Mouse (Mus musculus) kidney, postnatal 0 days (tissue): ENCODE measurements around the gene Slc41a1. TPM values are rescaled to one million over a fixed set of nuclear protein-coding genes. Genes with fewer than 3 reads are reported as not detected.

ENCODE experiments used
- ATAC-seq: fragments of 200-750 bp; cut with Nextera tagmentation; replicated peaks from 2 replicates; pipeline ENCODE4 v1.8.0; 2017; ENCODE audit warnings: low read depth, moderate number of reproducible peaks, moderate TSS enrichment, moderate library complexity; ENCODE audit not compliant: low FRiP score
- DNase-seq: peaks from one replicate; pipeline ENCODE4 v3.0.0-alpha.2; 2016; ENCODE audit warnings: low spot score
- H3K27ac ChIP-seq: fragments of 300-500 bp; sonication (generic); 2 replicates; pipeline ENCODE4 v1.5.1; 2014; ENCODE audit warnings: mild to moderate bottlenecking
- H3K27me3 ChIP-seq: fragments of 300-500 bp; sonication (generic); 2 replicates; pipeline ENCODE4 v1.6.1; 2014; ENCODE audit warnings: low read length, mixed read lengths; ENCODE audit not compliant: insufficient read depth
- H3K36me3 ChIP-seq: fragments of 300-500 bp; sonication (generic); 2 replicates; pipeline ENCODE4 v1.6.1; 2014; ENCODE audit warnings: low read length, mixed read lengths; ENCODE audit not compliant: insufficient read depth
- H3K4me1 ChIP-seq: fragments of 300-500 bp; sonication (generic); replicated peaks from 2 replicates; pipeline ENCODE4 v1.6.1; 2014; ENCODE audit warnings: antibody characterized with exemption, low read length, mixed read lengths; ENCODE audit not compliant: insufficient read depth
- H3K4me2 ChIP-seq: fragments of 300-500 bp; sonication (generic); 2 replicates; pipeline ENCODE4 v1.6.1; 2014; ENCODE audit warnings: mild to moderate bottlenecking, low read length, moderate library complexity, mixed read lengths
- H3K4me3 ChIP-seq: fragments of 300-500 bp; sonication (generic); replicated peaks from 2 replicates; pipeline ENCODE4 v1.5.1; 2014; ENCODE audit warnings: low read depth, low read length
- H3K9ac ChIP-seq: fragments of 300-500 bp; sonication (generic); 2 replicates; pipeline ENCODE4 v1.6.1; 2014; ENCODE audit warnings: low read depth, low read length
- H3K9me3 ChIP-seq: fragments of 300-500 bp; sonication (generic); replicated peaks from 2 replicates; pipeline ENCODE4 v1.6.1; 2016; ENCODE audit warnings: low read length, inconsistent platforms, mixed read lengths
- CTCF ChIP-seq: IDR thresholded peaks from 2 replicates; pipeline ENCODE4 v1.5.1; 2016; ENCODE audit warnings: antibody characterized with exemption, low read depth, mild to moderate bottlenecking, moderate library complexity
- WGBS: fragments of 180-500 bp; shearing (Covaris S2); extraction: QIAGEN DNeasy Blood & Tissue Kit; methylation state at CpG from one replicate; pipeline ENCODE4 v1.1.7; 2014; 5-methylcytosine and 5-hydroxymethylcytosine counted together
- polyA plus RNA-seq: library from polyadenylated mRNA; unstranded; fragments of >200 nt; fragmentation: Nextera tagmentation; extraction: Ambion mirVana; gene quantifications from 2 replicates; pipeline ENCODE4 v1.2.1, GENCODE M21; 2015

Slc41a1 gene
- 12.2 and 12.6 TPM in 2 replicates for polyA plus RNA-seq

DNA sequence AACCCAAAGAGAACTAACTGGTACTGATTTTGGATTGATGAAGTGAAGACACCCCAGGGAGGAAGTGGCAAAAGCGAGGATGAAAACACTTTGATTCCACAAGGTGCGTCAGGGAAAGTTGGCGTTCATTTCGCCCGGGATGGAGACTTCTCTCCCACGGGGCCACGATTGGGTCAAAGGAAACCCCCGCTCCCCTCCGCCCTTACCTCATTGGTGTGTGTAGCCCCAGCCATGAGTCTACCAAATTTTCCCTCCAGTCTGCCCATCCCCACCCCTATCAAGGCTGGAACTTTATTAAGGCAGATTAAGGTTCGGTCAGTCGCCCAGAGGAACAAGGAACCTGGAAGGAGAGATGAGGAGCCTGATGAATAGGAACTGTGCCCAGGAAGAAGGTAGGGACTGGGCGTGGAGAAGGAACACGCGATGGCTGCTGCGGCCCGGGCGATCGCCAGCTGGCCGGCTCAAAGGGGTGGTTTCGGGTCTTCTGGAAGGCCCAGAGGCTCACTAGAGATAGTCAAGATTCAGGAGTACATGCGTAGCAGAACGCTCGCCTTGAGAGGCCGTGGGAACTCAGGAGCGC is at the start of gene Slc41a1:
Gene Slc41a1, plus strand, starts transcription at position 287 of the 580 bp plus-strand sequence.
- 2% methylated on average over 25 of the region's 25 CpGs for WGBS
- H3K4me1 ChIP-seq = peaks cover 12% of the 10 kb centered on the region; the same call in 1 of the 2 replicates
- H3K27ac ChIP-seq = peak within 1 kb of the TSS; percentile 86
- H3K9ac ChIP-seq = peak within 1 kb of the TSS; percentile 85
- no peaks in the 10 kb centered on the region for H3K9me3 ChIP-seq
- no peak for DNase-seq
- ATAC-seq = peak; percentile 33; the same call in 1 of the 2 replicates
- TF ChIP-seq CTCF = no peak
- peak within 1 kb of the TSS; percentile 95 for H3K4me2 ChIP-seq
- H3K27me3 ChIP-seq = no peaks in the 10 kb centered on the region
- H3K36me3 ChIP-seq = no peaks in the 10 kb centered on the region
- H3K4me3 ChIP-seq = peak within 1 kb of the TSS; percentile 86

DNA sequence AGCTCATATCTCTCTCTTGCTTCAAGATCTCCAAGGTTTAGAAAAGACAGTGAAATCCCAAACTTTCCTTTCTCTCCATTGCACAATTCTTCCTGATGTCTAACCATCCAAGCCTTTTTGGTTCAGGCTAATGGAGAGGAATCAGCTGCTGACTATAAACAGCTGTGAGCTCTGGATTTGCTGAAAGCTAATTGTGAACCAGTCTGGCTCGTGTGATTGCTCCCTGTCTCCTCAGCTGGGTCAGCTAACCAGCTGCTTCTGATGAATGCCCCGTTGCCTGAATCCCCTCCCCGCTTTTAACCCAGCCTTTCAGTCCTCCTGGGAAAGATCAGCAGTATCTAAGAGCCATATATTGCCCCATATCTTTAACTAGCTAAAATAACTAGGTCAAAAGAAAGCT is 32.7 kb upstream of the Slc41a1 start:
- WGBS = 31% methylated on average over 3 of the region's 3 CpGs
- TF ChIP-seq CTCF = no peak
- no peak overlapping the region for H3K9ac ChIP-seq
- H3K4me1 ChIP-seq = no peaks in the 10 kb centered on the region
- no peak overlapping the region for H3K4me3 ChIP-seq
- no peak for DNase-seq
- H3K9me3 ChIP-seq = no peaks in the 10 kb centered on the region
- no peak overlapping the region for H3K27ac ChIP-seq
- ATAC-seq = no peak
- no peak overlapping the region for H3K4me2 ChIP-seq
- H3K36me3 ChIP-seq = no peaks in the 10 kb centered on the region
- no peaks in the 10 kb centered on the region for H3K27me3 ChIP-seq

DNA sequence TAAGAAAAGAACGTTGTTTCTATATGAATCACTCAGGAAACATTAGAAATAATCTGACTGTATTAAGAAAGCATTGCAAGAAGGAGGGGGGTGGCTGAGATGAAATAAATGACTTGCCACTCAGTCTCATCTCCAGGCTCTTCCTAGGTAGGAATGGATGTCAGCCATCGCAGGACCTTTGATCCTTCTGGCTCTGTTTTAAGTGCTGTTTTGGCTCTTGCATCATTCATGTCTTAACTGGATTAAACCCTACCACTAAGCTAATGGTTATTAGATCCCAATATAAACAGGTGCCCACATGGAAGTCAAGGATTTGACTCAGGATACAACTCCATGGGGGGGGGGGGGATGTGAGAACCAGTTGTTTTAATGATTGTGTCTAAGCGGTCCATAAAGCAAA is 32.1 kb upstream of the Slc41a1 start:
- no peaks in the 10 kb centered on the region for H3K4me1 ChIP-seq
- H3K4me2 ChIP-seq = no peak overlapping the region
- no peak overlapping the region for H3K27ac ChIP-seq
- ATAC-seq = no peak
- no peak for DNase-seq
- TF ChIP-seq CTCF = no peak
- no peak overlapping the region for H3K9ac ChIP-seq
- H3K27me3 ChIP-seq = no peaks in the 10 kb centered on the region
- H3K36me3 ChIP-seq = no peaks in the 10 kb centered on the region
- no peaks in the 10 kb centered on the region for H3K9me3 ChIP-seq
- 81% methylated on average over 3 of the region's 3 CpGs for WGBS
- H3K4me3 ChIP-seq = no peak overlapping the region

DNA sequence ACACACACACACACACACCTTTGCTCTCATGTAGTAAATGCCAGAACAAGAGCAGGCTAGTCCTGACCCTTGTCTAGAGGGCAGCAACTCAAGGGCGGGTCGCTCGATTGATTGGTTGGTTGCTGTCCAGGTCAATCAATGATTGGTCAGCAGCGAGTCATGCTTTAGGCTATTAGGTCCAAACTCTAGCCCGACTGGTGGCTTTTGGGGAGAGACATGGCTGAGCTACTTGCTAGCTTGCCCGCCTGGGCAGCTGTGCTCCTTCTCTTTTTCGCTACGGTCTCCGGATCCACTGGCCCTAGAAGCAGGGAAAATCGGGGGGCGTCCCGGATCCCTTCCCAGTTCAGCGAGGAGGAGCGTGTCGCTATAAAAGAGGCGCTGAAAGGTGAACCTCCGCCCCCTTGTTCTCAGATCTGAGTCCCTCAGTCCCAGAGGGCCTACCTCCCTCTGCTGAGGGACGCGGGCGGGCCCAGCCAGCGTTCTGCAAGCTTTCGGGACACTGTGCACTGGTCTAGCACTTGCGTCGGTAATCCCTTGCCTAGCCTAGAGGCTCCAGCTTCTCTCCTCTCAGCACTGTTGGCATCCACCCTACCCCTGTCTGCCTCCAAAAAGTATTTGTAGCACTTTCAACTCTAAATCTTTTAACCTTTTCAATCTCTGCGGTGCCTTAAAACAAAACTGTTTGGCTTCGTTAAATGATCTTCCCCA is 29.9 kb upstream of the Slc41a1 start, which contains the start of gene Pm20d1:
Gene Pm20d1, plus strand, starts transcription at position 180 of the 708 bp plus-strand sequence.
- TF ChIP-seq CTCF = no peak
- Histone ChIP-seq H3K9ac (peak within 1 kb of the TSS; percentile 47; the same call in 1 of the 2 replicates), H3K9me3 (no peaks in the 10 kb centered on the region), H3K4me2 (peak within 1 kb of the TSS; percentile 54), H3K4me1 (no peaks in the 10 kb centered on the region), H3K27me3 (no peaks in the 10 kb centered on the region), H3K4me3 (peak within 1 kb of the TSS; percentile 22), H3K36me3 (no peaks in the 10 kb centered on the region), H3K27ac (no peak within 1 kb of the TSS)
- peak; percentile 91 for ATAC-seq
- WGBS = 8% methylated on average over 26 of the region's 26 CpGs
- DNase-seq = peak; percentile 55

GRCm38 (mm10) chr1:131800001-131800400 is 27.3 kb upstream of the Slc41a1 start:
- Histone ChIP-seq H3K27ac (no peak overlapping the region), H3K4me1 (no peaks in the 10 kb centered on the region), H3K27me3 (no peaks in the 10 kb centered on the region), H3K9ac (no peak overlapping the region), H3K4me2 (no peak overlapping the region), H3K36me3 (no peaks in the 10 kb centered on the region), H3K9me3 (no peaks in the 10 kb centered on the region), H3K4me3 (no peak overlapping the region)
- ATAC-seq (no peak), DNase-seq (no peak)
- 32% methylated on average over 1 of the region's 1 CpGs for WGBS
- no peak for TF ChIP-seq CTCF

DNA sequence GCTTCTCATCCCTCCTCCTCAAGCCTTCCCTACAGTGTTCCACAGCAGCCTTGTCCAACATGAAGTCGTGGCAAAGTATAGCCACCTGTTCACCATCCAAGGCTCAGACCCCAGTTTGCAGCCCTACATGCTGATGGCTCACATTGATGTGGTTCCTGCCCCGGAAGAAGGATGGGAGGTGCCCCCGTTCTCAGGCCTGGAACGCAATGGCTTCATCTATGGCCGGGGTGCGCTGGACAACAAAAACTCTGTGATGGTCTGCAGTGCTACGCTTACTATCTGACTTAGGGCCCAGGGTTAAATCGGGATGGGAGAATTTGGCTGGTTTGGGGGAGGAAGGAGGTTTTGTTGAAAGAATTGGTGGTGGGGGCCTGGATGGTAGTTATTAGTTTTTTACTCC is 26.2 kb upstream of the Slc41a1 start:
- no peak for DNase-seq
- no peak for ATAC-seq
- WGBS = 93% methylated on average over 8 of the region's 8 CpGs
- no peaks in the 10 kb centered on the region for H3K36me3 ChIP-seq
- no peak overlapping the region for H3K4me2 ChIP-seq
- no peak overlapping the region for H3K27ac ChIP-seq
- no peaks in the 10 kb centered on the region for H3K4me1 ChIP-seq
- H3K9ac ChIP-seq = no peak overlapping the region
- no peak for TF ChIP-seq CTCF
- H3K27me3 ChIP-seq = no peaks in the 10 kb centered on the region
- no peak overlapping the region for H3K4me3 ChIP-seq
- H3K9me3 ChIP-seq = no peaks in the 10 kb centered on the region
